Comparison of ENCODE assay signal across 19 mouse cellular contexts in the genomic region with DNA sequence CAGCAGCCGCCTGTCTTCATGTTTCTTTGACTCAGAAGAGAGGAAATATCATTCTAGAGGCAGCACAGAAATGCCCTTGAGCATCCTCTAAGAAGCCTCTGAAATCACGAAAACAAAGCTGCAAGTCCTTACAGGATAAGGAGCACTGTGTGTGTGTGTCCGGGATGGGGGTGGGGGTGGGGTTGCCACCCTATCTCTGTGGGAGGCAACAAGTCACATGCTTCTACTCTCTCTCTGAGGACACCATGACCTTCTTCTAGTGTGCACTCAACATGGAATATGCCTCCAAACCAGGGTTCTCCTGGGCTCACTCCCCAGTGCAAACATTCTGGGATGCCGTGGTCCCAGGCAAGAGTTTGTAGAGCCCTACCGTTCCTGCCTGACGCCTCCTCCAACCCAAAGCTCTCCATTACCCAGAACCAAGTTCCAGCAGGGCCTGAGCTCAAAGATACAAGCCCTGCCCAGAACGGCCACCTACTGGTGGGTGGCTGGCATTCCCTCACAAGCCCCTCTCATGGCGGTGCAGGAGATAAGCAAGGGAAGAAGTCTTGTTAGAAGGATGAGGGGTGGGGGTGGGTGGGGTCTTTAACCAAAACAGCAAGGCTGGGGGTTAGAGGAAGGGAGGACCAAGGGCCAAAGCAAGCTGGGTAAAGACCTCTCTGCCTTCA. TPM values are rescaled to one million over a fixed set of nuclear protein-coding genes. Genes with fewer than 3 reads are reported as not detected.
A peak's percentile ranks its signal among the peaks of the same experiment; 100 is the strongest.
DNase-seq lines count a peak whose midpoint lies in the region; ATAC-seq and TF ChIP-seq lines count a peak whose summit lies in the region.
"Had no signal": no experiment of that assay in that cellular context is flagged by ENCODE, and none has a peak within 500 bp of the region (broad histone marks: within the 10 kb centered on the region; RNA-seq: fewer than 3 reads in every experiment).

No protein-coding gene starts in this region.

- 59% methylated on average over 8 of the region's 8 CpGs for WGBS in heart, embryonic 13.5 days
- 82% methylated on average over 8 of the region's 8 CpGs for WGBS in kidney, postnatal 0 days
- 81% methylated on average over 8 of the region's 8 CpGs for WGBS in kidney, embryonic 14.5 days
- WGBS in neural tube, embryonic 15.5 days: 89% methylated on average over 8 of the region's 8 CpGs

- H3K27me3 ChIP-seq in heart, embryonic 13.5 days (replicated peaks): no peaks in the 10 kb centered on the region
- no peaks in the 10 kb centered on the region for H3K27me3 ChIP-seq in kidney, postnatal 0 days (ENCODE audit: insufficient read depth, low read length)
- no peaks in the 10 kb centered on the region for H3K27me3 ChIP-seq in kidney, embryonic 14.5 days (ENCODE audit: control insufficient read depth, insufficient read depth, low read length)
- no peaks in the 10 kb centered on the region for H3K27me3 ChIP-seq in testis, adult 2 months (ENCODE audit: control insufficient read depth, insufficient read depth, low read length)
- H3K27me3 ChIP-seq in neural tube, embryonic 15.5 days (replicated peaks): no peaks in the 10 kb centered on the region
- H3K27me3 ChIP-seq: limb, embryonic 13.5 days; lung, embryonic 15.5 days had no signal

- H3K36me3 ChIP-seq in heart, embryonic 13.5 days: peaks cover 100% of the 10 kb centered on the region
- H3K36me3 ChIP-seq in kidney, postnatal 0 days (ENCODE audit: insufficient read depth, low read length): peaks cover 81% of the 10 kb centered on the region
- H3K36me3 ChIP-seq in kidney, embryonic 14.5 days (ENCODE audit: control insufficient read depth, insufficient read depth, low read length): peaks cover 85% of the 10 kb centered on the region
- H3K36me3 ChIP-seq in testis, adult 2 months (ENCODE audit: control insufficient read depth, insufficient read depth, low read length): peaks cover 2% of the 10 kb centered on the region
- H3K36me3 ChIP-seq in neural tube, embryonic 15.5 days: peaks cover 95% of the 10 kb centered on the region

- no peak overlapping the region for H3K4me3 ChIP-seq in heart, embryonic 13.5 days
- H3K4me3 ChIP-seq in kidney, postnatal 0 days (replicated peaks; ENCODE audit: low read depth, low read length): no peak overlapping the region
- H3K4me3 ChIP-seq in kidney, embryonic 14.5 days (ENCODE audit: low read length): no peak overlapping the region
- H3K4me3 ChIP-seq in testis, adult 2 months (ENCODE audit: control insufficient read depth, low read depth, low read length): no peak overlapping the region
- H3K4me3 ChIP-seq in neural tube, embryonic 15.5 days (replicated peaks): no peak overlapping the region
- H3K4me3 ChIP-seq: forebrain, embryonic 10.5 days; gastrocnemius, adult 2 months; limb, embryonic 13.5 days; lung, embryonic 15.5 days had no signal

- DNase-seq in heart, adult 8-10 months (ENCODE audit: low spot score): no peak
- no peak for DNase-seq in kidney, postnatal 0 days (ENCODE audit: low spot score)
- DNase-seq in testis, postnatal 10 days (ENCODE audit: low spot score): no peak
- no peak for DNase-seq in right cerebral cortex, adult 18-20 months
- DNase-seq: adrenal gland, postnatal 25 days; cerebellum, adult 8-10 months; gastrocnemius, adult 2 months; heart, adult 11 months; kidney, postnatal 14 days; layer of hippocampus, adult 9-11 months; right cerebral cortex, postnatal 25 days had no signal

- no peak for TF ChIP-seq POLR2A in testis, adult 2 months (IDR thresholded peaks at IDR 0.05; ENCODE audit: control insufficient read depth, low read depth, low read length)

- H3K4me1 ChIP-seq in heart, embryonic 13.5 days: peaks cover 12% of the 10 kb centered on the region
- no peaks in the 10 kb centered on the region for H3K4me1 ChIP-seq in kidney, postnatal 0 days (replicated peaks; ENCODE audit: insufficient read depth, low read length)
- no peaks in the 10 kb centered on the region for H3K4me1 ChIP-seq in kidney, embryonic 14.5 days (ENCODE audit: control insufficient read depth, insufficient read depth, low read length)
- no peaks in the 10 kb centered on the region for H3K4me1 ChIP-seq in testis, adult 2 months (ENCODE audit: control insufficient read depth, insufficient read depth, low read length)
- H3K4me1 ChIP-seq in neural tube, embryonic 15.5 days: no peaks in the 10 kb centered on the region
- H3K4me1 ChIP-seq: forebrain, embryonic 10.5 days; limb, embryonic 13.5 days; lung, embryonic 15.5 days had no signal

- peak overlapping the region; percentile 36; the same call in 1 of the 2 replicates for H3K27ac ChIP-seq in heart, embryonic 13.5 days (replicated peaks)
- H3K27ac ChIP-seq in kidney, postnatal 0 days: no peak overlapping the region
- H3K27ac ChIP-seq in kidney, embryonic 14.5 days (ENCODE audit: low read depth, low read length): no peak overlapping the region
- no peak overlapping the region for H3K27ac ChIP-seq in testis, adult 2 months (ENCODE audit: control insufficient read depth, insufficient read depth, low read depth, low read length)
- H3K27ac ChIP-seq in neural tube, embryonic 15.5 days (replicated peaks): no peak overlapping the region
- H3K27ac ChIP-seq: forebrain, embryonic 10.5 days; gastrocnemius, adult 2 months; limb, embryonic 13.5 days; lung, embryonic 15.5 days had no signal

- TF ChIP-seq CTCF in kidney, postnatal 0 days (IDR thresholded peaks at IDR 0.05; ENCODE audit: low read depth): peak; percentile 25; the same call in 1 of the 2 replicates
- TF ChIP-seq CTCF in testis, adult 2 months (IDR thresholded peaks at IDR 0.05; ENCODE audit: control insufficient read depth, insufficient read depth, insufficient replicate concordance, low read depth, low read length): 0 out of 2 replicates have a peak, but pooled peaks have one; percentile 10

- ATAC-seq in heart, embryonic 13.5 days (ENCODE audit: extremely low read depth, insufficient number of reproducible peaks, low FRiP score, low TSS enrichment): 0 out of 2 replicates have a peak, but pooled peaks have one; percentile 22
- ATAC-seq in kidney, postnatal 0 days (replicated peaks; ENCODE audit: low FRiP score, low read depth): no peak
- no peak for ATAC-seq in kidney, embryonic 14.5 days (ENCODE audit: low FRiP score, low TSS enrichment)
- ATAC-seq in neural tube, embryonic 15.5 days (ENCODE audit: low FRiP score): no peak
- ATAC-seq: activated CD4-positive, CD25-positive, alpha-beta regulatory T cell, adult 4 months had no signal

- no peak overlapping the region for H3K9ac ChIP-seq in heart, embryonic 13.5 days
- H3K9ac ChIP-seq in kidney, postnatal 0 days (ENCODE audit: low read depth, low read length): no peak overlapping the region
- H3K9ac ChIP-seq in kidney, embryonic 14.5 days (ENCODE audit: low read depth, low read length): no peak overlapping the region
- no peak overlapping the region for H3K9ac ChIP-seq in neural tube, embryonic 15.5 days (replicated peaks)
- H3K9ac ChIP-seq: limb, embryonic 13.5 days; lung, embryonic 15.5 days had no signal

- H3K9me3 ChIP-seq in heart, embryonic 13.5 days: no peaks in the 10 kb centered on the region
- H3K9me3 ChIP-seq in kidney, postnatal 0 days (replicated peaks; ENCODE audit: low read length): no peaks in the 10 kb centered on the region
- H3K9me3 ChIP-seq in kidney, embryonic 14.5 days (ENCODE audit: control insufficient read depth, low read length): no peaks in the 10 kb centered on the region
- H3K9me3 ChIP-seq in neural tube, embryonic 15.5 days (replicated peaks): no peaks in the 10 kb centered on the region
- H3K9me3 ChIP-seq: forebrain, embryonic 10.5 days; limb, embryonic 13.5 days; lung, embryonic 15.5 days had no signal

- no peak overlapping the region for H3K4me2 ChIP-seq in heart, embryonic 13.5 days
- H3K4me2 ChIP-seq in kidney, postnatal 0 days (ENCODE audit: low read length): no peak overlapping the region
- H3K4me2 ChIP-seq in kidney, embryonic 14.5 days (replicated peaks; ENCODE audit: low read depth, low read length): no peak overlapping the region
- no peak overlapping the region for H3K4me2 ChIP-seq in neural tube, embryonic 15.5 days
- H3K4me2 ChIP-seq: limb, embryonic 13.5 days; lung, embryonic 15.5 days had no signal

RNA-seq across cellular contexts. Expression of gene Ndst2, which starts 24.5 kb away (rescaled TPM):
- polyA plus RNA-seq in heart, embryonic 13.5 days (2015; fragmentation: Nextera tagmentation; extraction: Ambion mirVana): 13.8 and 14.9 TPM in 2 replicates
- 10 to 100 TPM in 1 of 4 experiments, 1 to 10 TPM in 3; 7.1 to 10.6 (median 9.9) TPM for total RNA-seq in heart, adult 8-10 months (2022)
- polyA plus RNA-seq in kidney, postnatal 0 days (2015; fragmentation: Nextera tagmentation; extraction: Ambion mirVana): 18.2 and 19.3 TPM in 2 replicates
- polyA plus RNA-seq in kidney, embryonic 14.5 days (2014; fragmentation: Nextera tagmentation; extraction: Ambion mirVana): 21.3 and 32.1 TPM in 2 replicates
- polyA plus RNA-seq in testis, adult 2 months (2012; rRNA removed): 33.2 and 39.0 TPM in 2 replicates
- polyA plus RNA-seq in neural tube, embryonic 15.5 days (2015; fragmentation: Nextera tagmentation; extraction: Ambion mirVana): 17.1 and 19.3 TPM in 2 replicates

RNA-seq across cellular contexts. Expression of gene Camk2g, which starts 35.0 kb away (rescaled TPM):
- polyA plus RNA-seq in heart, embryonic 13.5 days (2015; fragmentation: Nextera tagmentation; extraction: Ambion mirVana): 55.0 and 60.2 TPM in 2 replicates
- total RNA-seq in heart, adult 8-10 months (2022): 10 to 100 TPM; 47.2 to 73.5 (median 58.4) TPM
- 36.5 and 45.5 TPM in 2 replicates for polyA plus RNA-seq in kidney, postnatal 0 days (2015; fragmentation: Nextera tagmentation; extraction: Ambion mirVana)
- polyA plus RNA-seq in kidney, embryonic 14.5 days (2014; fragmentation: Nextera tagmentation; extraction: Ambion mirVana): 33.6 and 50.2 TPM in 2 replicates
- polyA plus RNA-seq in testis, adult 2 months (2012; rRNA removed): 16.4 and 18.6 TPM in 2 replicates
- polyA plus RNA-seq in neural tube, embryonic 15.5 days (2015; fragmentation: Nextera tagmentation; extraction: Ambion mirVana): 214 and 230 TPM in 2 replicates

RNA-seq across cellular contexts. Expression of gene Zswim8, which starts 51.5 kb away (rescaled TPM):
- 23.0 and 23.4 TPM in 2 replicates for polyA plus RNA-seq in heart, embryonic 13.5 days (2015; fragmentation: Nextera tagmentation; extraction: Ambion mirVana)
- total RNA-seq in heart, adult 8-10 months (2022): 10 to 100 TPM; 38.7 to 47.0 (median 43.1) TPM
- polyA plus RNA-seq in kidney, postnatal 0 days (2015; fragmentation: Nextera tagmentation; extraction: Ambion mirVana): 20.2 and 20.6 TPM in 2 replicates
- polyA plus RNA-seq in kidney, embryonic 14.5 days (2014; fragmentation: Nextera tagmentation; extraction: Ambion mirVana): 30.1 and 32.1 TPM in 2 replicates
- polyA plus RNA-seq in testis, adult 2 months (2012; rRNA removed): 149 and 156 TPM in 2 replicates
- polyA plus RNA-seq in neural tube, embryonic 15.5 days (2015; fragmentation: Nextera tagmentation; extraction: Ambion mirVana): 39.1 and 43.0 TPM in 2 replicates

RNA-seq across cellular contexts. Expression of gene Chchd1, which starts 56.1 kb away (rescaled TPM):
- 199 and 200 TPM in 2 replicates for polyA plus RNA-seq in heart, embryonic 13.5 days (2015; fragmentation: Nextera tagmentation; extraction: Ambion mirVana)
- total RNA-seq in heart, adult 8-10 months (2022): 100 to 1,000 TPM; 110 to 126 (median 118) TPM
- 195 and 223 TPM in 2 replicates for polyA plus RNA-seq in kidney, postnatal 0 days (2015; fragmentation: Nextera tagmentation; extraction: Ambion mirVana)
- polyA plus RNA-seq in kidney, embryonic 14.5 days (2014; fragmentation: Nextera tagmentation; extraction: Ambion mirVana): 218 and 327 TPM in 2 replicates
- polyA plus RNA-seq in testis, adult 2 months (2012; rRNA removed): 36.1 and 36.2 TPM in 2 replicates
- 173 and 194 TPM in 2 replicates for polyA plus RNA-seq in neural tube, embryonic 15.5 days (2015; fragmentation: Nextera tagmentation; extraction: Ambion mirVana)
